Mouse (Mus musculus): ENCODE results near the gene Raver1. TPM values are rescaled to one million over a fixed set of nuclear protein-coding genes. Genes with fewer than 3 reads are reported as not detected.

Raver1 gene
- polyA plus RNA-seq, 1 experiment: 49.2 TPM

- H3K4me3 ChIP-seq (ENCODE audit: insufficient read depth, poor library complexity, severe bottlenecking): peak within 1 kb of the TSS; percentile 61
- no peaks in the 10 kb centered on the region for H3K79me3 ChIP-seq (ENCODE audit: low read depth)
- H3K36me3 ChIP-seq (ENCODE audit: control insufficient read depth, insufficient read depth): peaks cover 7% of the 10 kb centered on the region
- H3K27me3 ChIP-seq (ENCODE audit: control insufficient read depth, insufficient read depth, insufficient read length): no peaks in the 10 kb centered on the region
- TF ChIP-seq MAX (IDR thresholded peaks at IDR 0.05) (peak; percentile 16), CTCF (IDR thresholded peaks at IDR 0.05; ENCODE audit: control insufficient read depth, insufficient read depth, insufficient read length) (no peak)
- no peaks in the 10 kb centered on the region for H3K79me2 ChIP-seq (ENCODE audit: control insufficient read depth, insufficient read depth)
- H3ac ChIP-seq (ENCODE audit: control insufficient read depth, insufficient read length, low read depth): peak within 1 kb of the TSS; percentile 73
Measured at GRCm38 (mm10) chr9:21131059-21131956, 39.5 kb upstream of the Raver1 start, which contains the start of gene Tyk2. Gene Tyk2 (minus strand): TSS chr9:21131243.

- H3K36me3 ChIP-seq (ENCODE audit: control insufficient read depth, insufficient read depth): peaks cover 7% of the 10 kb centered on the region
- no peaks in the 10 kb centered on the region for H3K79me3 ChIP-seq (ENCODE audit: low read depth)
- H3K27me3 ChIP-seq (ENCODE audit: control insufficient read depth, insufficient read depth, insufficient read length): no peaks in the 10 kb centered on the region
- no peak overlapping the region for H3ac ChIP-seq (ENCODE audit: control insufficient read depth, insufficient read length, low read depth)
- H3K4me3 ChIP-seq (ENCODE audit: insufficient read depth, poor library complexity, severe bottlenecking): no peak overlapping the region
- no peaks in the 10 kb centered on the region for H3K79me2 ChIP-seq (ENCODE audit: control insufficient read depth, insufficient read depth)
- TF ChIP-seq MAX (IDR thresholded peaks at IDR 0.05) (peak; percentile 54), FOSL1 (IDR thresholded peaks at IDR 0.05; ENCODE audit: insufficient read depth, low read length, poor library complexity, severe bottlenecking) (no peak), MYOD1 (IDR thresholded peaks at IDR 0.05; ENCODE audit: control insufficient read depth, insufficient read length, low read depth) (peak; percentile 71), MYOG (IDR thresholded peaks at IDR 0.05; ENCODE audit: control insufficient read depth, extremely low read depth, insufficient read length) (no peak), CTCF (IDR thresholded peaks at IDR 0.05; ENCODE audit: control insufficient read depth, insufficient read depth, insufficient read length) (no peak), CEBPB (IDR thresholded peaks at IDR 0.05; ENCODE audit: low read depth) (no peak), USF1 (IDR thresholded peaks at IDR 0.05; ENCODE audit: low read depth) (no peak)
Measured at GRCm38 (mm10) chr9:21126259-21126627, 34.4 kb upstream of the Raver1 start.

- H3K4me3 ChIP-seq (ENCODE audit: insufficient read depth, poor library complexity, severe bottlenecking): no peak overlapping the region
- no peaks in the 10 kb centered on the region for H3K79me3 ChIP-seq (ENCODE audit: low read depth)
- no peaks in the 10 kb centered on the region for H3K27me3 ChIP-seq (ENCODE audit: control insufficient read depth, insufficient read depth, insufficient read length)
- TF ChIP-seq MYOD1 (IDR thresholded peaks at IDR 0.05; ENCODE audit: control insufficient read depth, insufficient read length, low read depth) (no peak), CEBPB (IDR thresholded peaks at IDR 0.05; ENCODE audit: low read depth) (no peak), FOSL1 (IDR thresholded peaks at IDR 0.05; ENCODE audit: insufficient read depth, low read length, poor library complexity, severe bottlenecking) (no peak), MYOG (IDR thresholded peaks at IDR 0.05; ENCODE audit: control insufficient read depth, extremely low read depth, insufficient read length) (no peak), MAX (IDR thresholded peaks at IDR 0.05) (no peak), CTCF (IDR thresholded peaks at IDR 0.05; ENCODE audit: control insufficient read depth, insufficient read depth, insufficient read length) (no peak), USF1 (IDR thresholded peaks at IDR 0.05; ENCODE audit: low read depth) (no peak)
- peaks cover 7% of the 10 kb centered on the region for H3K36me3 ChIP-seq (ENCODE audit: control insufficient read depth, insufficient read depth)
- H3K79me2 ChIP-seq (ENCODE audit: control insufficient read depth, insufficient read depth): no peaks in the 10 kb centered on the region
- no peak overlapping the region for H3ac ChIP-seq (ENCODE audit: control insufficient read depth, insufficient read length, low read depth)
Measured at GRCm38 (mm10) chr9:21125502-21126258, 33.9 kb upstream of the Raver1 start.

GRCm38 (mm10) chr9:21124837-21125236 is 33.0 kb upstream of the Raver1 start:
- peaks cover 11% of the 10 kb centered on the region for H3K36me3 ChIP-seq (ENCODE audit: control insufficient read depth, insufficient read depth)
- no peaks in the 10 kb centered on the region for H3K79me2 ChIP-seq (ENCODE audit: control insufficient read depth, insufficient read depth)
- H3K27me3 ChIP-seq (ENCODE audit: control insufficient read depth, insufficient read depth, insufficient read length): no peaks in the 10 kb centered on the region
- no peaks in the 10 kb centered on the region for H3K79me3 ChIP-seq (ENCODE audit: low read depth)
- no peak overlapping the region for H3K4me3 ChIP-seq (ENCODE audit: insufficient read depth, poor library complexity, severe bottlenecking)
- H3ac ChIP-seq (ENCODE audit: control insufficient read depth, insufficient read length, low read depth): no peak overlapping the region
- no peak for TF ChIP-seq MYOG (IDR thresholded peaks at IDR 0.05; ENCODE audit: control insufficient read depth, extremely low read depth, insufficient read length)
- TF ChIP-seq FOSL1 (IDR thresholded peaks at IDR 0.05; ENCODE audit: insufficient read depth, low read length, poor library complexity, severe bottlenecking): no peak
- no peak for TF ChIP-seq CTCF (IDR thresholded peaks at IDR 0.05; ENCODE audit: control insufficient read depth, insufficient read depth, insufficient read length)
- TF ChIP-seq CEBPB (IDR thresholded peaks at IDR 0.05; ENCODE audit: low read depth): no peak
- TF ChIP-seq USF1 (IDR thresholded peaks at IDR 0.05; ENCODE audit: low read depth): no peak
- no peak for TF ChIP-seq MYOD1 (IDR thresholded peaks at IDR 0.05; ENCODE audit: control insufficient read depth, insufficient read length, low read depth)
- no peak for TF ChIP-seq MAX (IDR thresholded peaks at IDR 0.05)

- Histone ChIP-seq H3ac (ENCODE audit: control insufficient read depth, insufficient read length, low read depth) (no peak overlapping the region), H3K79me3 (ENCODE audit: low read depth) (no peaks in the 10 kb centered on the region), H3K36me3 (ENCODE audit: control insufficient read depth, insufficient read depth) (peaks cover 4% of the 10 kb centered on the region), H3K27me3 (ENCODE audit: control insufficient read depth, insufficient read depth, insufficient read length) (no peaks in the 10 kb centered on the region), H3K79me2 (ENCODE audit: control insufficient read depth, insufficient read depth) (no peaks in the 10 kb centered on the region), H3K4me3 (ENCODE audit: insufficient read depth, poor library complexity, severe bottlenecking) (no peak overlapping the region)
- TF ChIP-seq MYOD1 (IDR thresholded peaks at IDR 0.05; ENCODE audit: control insufficient read depth, insufficient read length, low read depth): no peak
- no peak for TF ChIP-seq FOSL1 (IDR thresholded peaks at IDR 0.05; ENCODE audit: insufficient read depth, low read length, poor library complexity, severe bottlenecking)
- TF ChIP-seq CEBPB (IDR thresholded peaks at IDR 0.05; ENCODE audit: low read depth): no peak
- no peak for TF ChIP-seq MYOG (IDR thresholded peaks at IDR 0.05; ENCODE audit: control insufficient read depth, extremely low read depth, insufficient read length)
- TF ChIP-seq MAX (IDR thresholded peaks at IDR 0.05): no peak
- no peak for TF ChIP-seq USF1 (IDR thresholded peaks at IDR 0.05; ENCODE audit: low read depth)
- TF ChIP-seq CTCF (IDR thresholded peaks at IDR 0.05; ENCODE audit: control insufficient read depth, insufficient read depth, insufficient read length): no peak
Measured at GRCm38 (mm10) chr9:21121483-21121882, 29.7 kb upstream of the Raver1 start.
